Mouse (Mus musculus): Measurements from ENCODE around the gene Inppl1.

Inppl1 gene

DNA sequence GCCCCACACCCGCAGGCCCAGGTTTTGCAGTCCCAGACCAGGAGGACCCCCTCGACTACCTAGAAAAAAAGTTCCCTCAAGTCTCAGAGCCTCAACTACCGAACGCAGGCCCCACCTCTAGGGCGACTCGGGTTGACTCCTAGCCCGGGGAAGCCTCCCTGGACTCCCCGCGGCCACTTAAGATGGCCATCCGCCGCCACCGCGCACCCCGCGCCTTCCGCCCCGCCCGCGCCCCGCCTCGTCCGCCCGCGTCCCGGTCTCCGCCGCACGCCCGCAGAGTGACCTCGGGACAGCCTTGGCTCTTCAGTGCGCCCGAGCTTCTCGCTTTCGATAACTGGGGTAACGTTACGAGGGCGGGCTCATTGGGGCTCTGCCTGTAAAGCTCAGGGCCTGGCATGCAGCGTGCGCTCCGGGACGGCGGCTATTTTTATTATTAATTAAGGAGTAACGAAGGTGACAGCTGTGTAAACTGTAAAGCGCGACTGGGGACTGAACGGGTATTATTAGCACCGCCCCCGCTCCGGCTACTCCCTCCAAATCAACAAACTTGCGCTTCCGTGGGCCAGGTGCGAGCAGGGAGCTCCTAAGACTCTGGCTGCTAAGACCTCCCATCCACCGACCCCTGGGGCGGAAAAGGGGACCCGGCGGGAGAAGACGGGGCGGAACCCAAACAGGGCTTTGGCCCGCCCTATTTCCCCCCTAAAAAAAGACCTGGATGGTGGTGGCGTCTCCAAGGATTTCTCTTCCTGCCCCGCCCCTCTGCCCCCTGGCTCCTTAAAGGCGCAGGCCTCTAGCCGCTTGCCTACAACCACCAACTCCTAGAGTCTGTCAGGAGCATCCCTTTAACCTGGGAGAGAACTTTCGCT is at the start of gene Inppl1:
TSS of gene Inppl1 (minus strand) at position 624 of the 866 bp plus-strand sequence.
- in situ Hi-C loops (cut with MboI; ENCODE audit: unreplicated experiment in 2 of 2), result no loop called here

DNA sequence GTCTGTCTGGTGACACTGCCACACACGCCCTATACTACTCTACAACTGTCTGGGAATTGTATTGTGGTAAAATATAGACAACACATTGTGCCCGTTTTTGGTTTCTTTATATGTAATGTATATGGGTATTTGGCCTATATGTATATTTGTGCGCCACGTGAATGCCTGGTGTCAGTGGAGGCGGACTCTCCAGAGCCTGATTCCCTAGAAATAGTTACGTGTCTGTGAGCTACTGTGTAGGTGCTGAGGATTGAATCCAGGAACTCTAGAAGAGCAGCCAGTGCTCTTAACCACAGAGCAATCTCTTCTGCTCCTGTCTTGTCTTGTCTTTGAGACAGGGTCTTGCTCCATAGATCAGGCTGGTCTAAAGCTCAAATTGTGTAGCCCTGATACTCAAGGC is 48.2 kb upstream of the Inppl1 start:
- in situ Hi-C loops (cut with MboI; ENCODE audit: unreplicated experiment in 2 of 2), result no loop called here

DNA sequence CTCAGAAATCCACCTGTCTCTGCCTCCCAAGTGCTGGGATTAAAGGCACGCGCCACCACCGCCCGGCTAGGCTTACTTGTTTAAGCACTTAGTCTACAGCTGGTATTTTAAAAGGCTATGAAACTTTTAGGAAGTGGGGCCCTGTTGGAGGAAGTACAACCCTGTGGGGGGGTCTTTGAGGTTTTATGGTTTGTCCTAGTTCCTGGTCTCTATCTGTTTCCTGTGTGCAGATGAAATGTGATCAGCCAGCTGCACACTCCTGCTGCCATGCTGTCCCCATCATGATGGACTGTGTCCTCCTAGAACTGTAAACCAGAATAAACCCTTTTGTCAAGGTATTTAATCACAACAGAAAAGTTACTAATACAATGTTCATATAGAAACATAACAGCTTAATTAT is 46.1 kb upstream of the Inppl1 start:
- in situ Hi-C loops (cut with MboI; ENCODE audit: unreplicated experiment in 2 of 2), result no loop called here

DNA sequence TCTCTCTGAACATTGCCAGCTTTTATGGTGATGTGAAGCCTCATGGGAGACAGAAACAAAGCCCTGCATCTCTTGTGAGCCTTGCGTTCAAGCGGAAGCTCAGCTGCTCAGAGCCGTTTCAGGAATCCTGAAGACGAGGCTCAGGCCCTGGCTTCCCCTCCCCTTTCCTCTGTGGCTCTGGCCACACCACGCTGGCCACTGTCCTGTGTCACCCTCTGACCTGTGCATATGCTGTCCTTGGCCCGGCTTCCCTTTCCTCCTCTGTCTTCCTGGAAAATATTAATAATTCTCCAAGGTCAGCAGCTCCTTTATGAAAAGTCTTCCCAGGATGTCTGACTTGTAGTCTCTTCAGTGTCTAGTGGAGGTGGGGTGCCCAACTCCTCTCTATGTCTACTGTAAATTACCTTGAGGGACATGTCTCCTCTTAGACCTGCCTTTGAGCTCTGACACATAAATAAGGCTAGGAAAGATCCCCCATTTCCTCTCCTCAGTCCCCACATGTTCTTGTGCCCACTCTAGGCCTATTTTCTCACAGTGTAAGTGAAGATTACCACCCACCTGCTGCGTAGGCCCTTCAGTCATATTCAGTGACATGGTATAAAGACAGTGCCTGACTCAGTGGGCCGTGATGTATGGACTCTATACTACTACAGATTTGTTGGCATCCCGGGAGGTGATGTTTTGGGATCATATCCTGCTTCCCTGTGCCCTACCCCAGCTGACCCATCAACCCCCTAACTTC is 44.6 kb upstream of the Inppl1 start:
- in situ Hi-C loops (cut with MboI; ENCODE audit: unreplicated experiment in 2 of 2), result no loop called here

DNA sequence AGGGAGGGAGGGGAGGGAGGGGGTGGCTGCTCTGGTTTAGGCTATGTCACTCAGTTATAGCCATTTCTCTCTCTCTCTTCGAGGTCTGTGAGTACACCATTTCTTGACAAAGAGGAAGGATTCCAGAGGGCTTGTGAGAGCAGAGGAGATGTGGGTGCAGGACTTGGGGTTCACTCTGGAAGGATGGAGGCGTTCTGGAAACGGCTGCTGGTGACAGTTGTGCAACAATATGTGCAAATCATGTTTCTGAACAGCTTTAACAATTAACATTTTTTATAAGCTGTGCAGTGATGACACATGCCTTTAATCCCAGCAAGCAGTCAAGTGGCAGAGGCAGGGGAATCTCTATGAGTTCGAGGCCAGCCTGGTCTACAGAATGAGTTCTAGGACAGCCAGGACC is 42.8 kb upstream of the Inppl1 start:
- in situ Hi-C loops (cut with MboI; ENCODE audit: unreplicated experiment in 2 of 2), result no loop called here

DNA sequence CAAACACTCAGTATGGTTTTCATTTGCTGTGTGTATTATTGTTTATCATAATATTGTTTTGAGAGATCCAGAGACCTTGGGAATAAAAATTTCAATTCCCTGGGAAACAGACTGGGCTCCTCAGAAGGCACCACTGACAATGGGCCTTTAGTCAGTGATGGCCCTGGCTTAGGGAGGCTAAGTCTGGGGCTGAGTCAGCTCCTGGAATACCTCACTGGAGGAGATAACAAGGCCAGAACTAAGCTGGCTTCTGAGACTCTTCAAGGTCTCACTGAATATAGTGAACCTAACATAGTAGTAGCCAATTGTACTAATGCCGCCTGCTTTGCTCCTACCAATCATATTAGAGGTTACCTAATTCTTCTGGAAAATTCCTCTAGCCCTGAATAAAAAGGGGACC is 37.9 kb upstream of the Inppl1 start:
- in situ Hi-C loops (cut with MboI; ENCODE audit: unreplicated experiment in 2 of 2), result no loop called here

DNA sequence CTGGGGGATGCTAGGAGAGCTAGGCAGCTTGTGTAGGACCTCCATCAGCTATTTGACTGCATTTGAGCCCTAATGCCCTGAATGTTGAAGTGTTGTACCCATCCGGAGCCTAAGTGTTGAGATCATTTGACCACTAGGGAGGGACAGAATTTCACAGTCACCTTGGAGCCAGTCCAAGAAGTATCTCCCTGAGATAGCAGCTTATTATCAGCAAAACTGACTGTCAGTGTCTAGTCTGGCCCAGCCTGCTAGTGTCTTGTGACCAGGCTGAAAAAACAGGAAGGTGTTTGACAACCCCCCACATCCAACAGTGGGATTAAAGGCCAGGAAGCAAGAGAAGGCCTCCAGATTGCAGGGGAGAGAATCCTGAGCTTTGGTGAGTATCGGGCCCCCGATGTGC is 33.3 kb upstream of the Inppl1 start:
- in situ Hi-C loops (cut with MboI; ENCODE audit: unreplicated experiment in 2 of 2), result loop anchor here in 1 of 2 experiments (25.0 kb wide), 1 partner anchor 209 kb away; the partner anchor contains the start of gene Clpb

DNA sequence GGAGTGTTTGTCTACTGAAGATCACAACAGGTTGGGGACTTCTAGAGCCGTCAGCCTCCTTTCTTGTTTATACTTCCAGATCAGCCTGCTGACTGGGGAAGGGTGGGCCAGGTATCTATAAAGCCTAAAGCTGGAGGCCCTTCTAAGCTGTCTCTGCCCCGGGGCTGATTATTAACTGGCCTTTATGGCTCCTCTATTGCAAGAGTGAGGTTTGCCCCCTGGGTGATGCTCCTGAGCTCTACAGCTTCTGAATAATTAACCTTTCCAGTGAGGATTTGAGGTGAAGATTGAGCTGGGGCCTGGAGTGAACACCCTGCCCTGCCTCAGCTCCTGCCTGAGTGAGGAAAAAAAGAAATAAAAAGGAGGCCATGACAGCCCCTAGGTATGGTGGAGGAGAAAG is 32.6 kb upstream of the Inppl1 start, which contains the start of gene Folr1:
TSS of gene Folr1 (minus strand) at position 160 of the 400 bp plus-strand sequence.
- in situ Hi-C loops (cut with MboI; ENCODE audit: unreplicated experiment in 2 of 2), result loop anchor here in 1 of 2 experiments (25.0 kb wide), 1 partner anchor 208 kb away; the partner anchor contains the start of gene Clpb

DNA sequence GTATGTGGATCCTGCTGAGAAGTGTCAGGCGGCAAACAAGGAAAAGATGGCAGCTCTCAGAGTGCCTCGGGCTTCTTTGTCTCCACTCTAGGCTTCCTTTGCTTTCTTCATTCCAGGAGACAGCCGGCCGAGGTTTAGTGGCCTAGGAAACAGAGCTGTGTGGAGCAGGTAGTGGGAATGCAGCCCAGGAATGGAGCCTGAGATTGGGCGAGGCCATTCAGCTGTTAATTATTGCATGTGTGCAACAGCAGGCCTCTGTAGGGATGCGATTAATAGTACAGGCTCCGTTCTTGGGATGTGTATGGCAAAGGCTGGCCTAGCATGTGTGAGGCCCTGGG is 31.1 kb upstream of the Inppl1 start:
- in situ Hi-C loops (cut with MboI; ENCODE audit: unreplicated experiment in 2 of 2), result loop anchor here in 1 of 2 experiments (25.0 kb wide), 1 partner anchor 207 kb away; the partner anchor contains the start of gene Clpb

DNA sequence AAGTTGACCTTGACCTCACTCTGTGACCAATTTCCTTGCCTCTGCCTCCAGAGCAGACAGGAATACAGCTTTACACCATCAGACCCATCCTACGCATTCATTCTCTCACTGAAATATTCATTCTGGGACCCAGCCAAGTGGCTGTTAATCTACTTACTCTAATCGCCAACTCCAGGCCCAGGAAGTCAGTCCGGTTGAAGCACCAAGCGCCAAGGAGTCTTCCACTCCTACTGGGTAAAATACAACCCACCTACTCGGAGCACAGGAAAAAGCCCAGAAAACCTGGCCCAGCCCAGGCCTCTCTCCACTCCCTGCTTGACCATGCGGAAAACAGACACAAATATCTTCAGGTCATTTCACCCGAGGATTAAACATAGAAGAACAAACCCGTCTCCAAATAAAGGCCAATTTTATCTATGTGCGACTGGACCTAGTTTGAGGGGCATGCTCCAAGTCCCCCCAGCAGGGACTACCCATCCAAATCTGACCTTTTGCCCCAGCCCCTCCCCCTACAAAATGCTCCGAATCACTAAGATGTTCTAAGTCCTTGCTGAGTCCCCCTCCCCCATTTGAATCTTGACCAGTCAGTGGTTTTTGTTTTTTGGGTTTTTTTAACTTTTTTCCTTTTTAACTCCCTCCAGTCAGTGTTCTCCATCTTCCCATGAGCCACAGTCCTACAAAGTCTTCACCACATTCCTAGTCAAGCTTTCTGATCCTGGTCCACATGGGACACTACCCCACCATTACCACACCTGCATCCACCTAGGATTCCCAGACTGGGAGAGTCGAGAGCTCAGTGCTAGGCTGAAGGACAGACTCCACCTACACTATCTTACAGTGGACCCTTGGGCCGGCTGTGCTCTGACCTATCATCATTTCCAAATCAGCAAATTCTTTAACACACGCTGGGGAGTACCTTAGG is 30.5 kb upstream of the Inppl1 start:
- in situ Hi-C loops (cut with MboI; ENCODE audit: unreplicated experiment in 2 of 2), result loop anchor here in 1 of 2 experiments (25.0 kb wide), 1 partner anchor 206 kb away; the partner anchor contains the start of gene Clpb

DNA sequence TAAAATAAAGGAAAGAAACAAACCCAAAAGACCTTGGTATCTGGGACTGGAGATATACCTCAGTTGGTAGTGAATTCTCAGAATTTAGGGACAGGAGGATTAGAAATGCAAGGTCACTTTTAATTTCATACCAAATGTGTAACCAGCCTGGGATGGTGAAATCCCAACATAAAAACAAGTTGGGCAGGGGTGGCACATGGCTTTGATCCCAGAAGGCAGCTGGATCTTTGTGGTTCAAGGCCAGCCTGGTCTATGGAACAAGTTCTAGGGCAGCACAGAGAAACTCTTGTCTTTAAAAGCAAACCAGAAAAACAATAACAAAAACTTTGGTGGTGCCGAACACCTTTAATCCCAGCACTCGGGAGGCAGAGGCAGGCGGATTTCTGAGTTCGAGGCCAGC is 29.5 kb upstream of the Inppl1 start:
- in situ Hi-C loops (cut with MboI; ENCODE audit: unreplicated experiment in 2 of 2), result loop anchor here in 1 of 2 experiments (25.0 kb wide), 1 partner anchor 205 kb away; the partner anchor contains the start of gene Clpb

DNA sequence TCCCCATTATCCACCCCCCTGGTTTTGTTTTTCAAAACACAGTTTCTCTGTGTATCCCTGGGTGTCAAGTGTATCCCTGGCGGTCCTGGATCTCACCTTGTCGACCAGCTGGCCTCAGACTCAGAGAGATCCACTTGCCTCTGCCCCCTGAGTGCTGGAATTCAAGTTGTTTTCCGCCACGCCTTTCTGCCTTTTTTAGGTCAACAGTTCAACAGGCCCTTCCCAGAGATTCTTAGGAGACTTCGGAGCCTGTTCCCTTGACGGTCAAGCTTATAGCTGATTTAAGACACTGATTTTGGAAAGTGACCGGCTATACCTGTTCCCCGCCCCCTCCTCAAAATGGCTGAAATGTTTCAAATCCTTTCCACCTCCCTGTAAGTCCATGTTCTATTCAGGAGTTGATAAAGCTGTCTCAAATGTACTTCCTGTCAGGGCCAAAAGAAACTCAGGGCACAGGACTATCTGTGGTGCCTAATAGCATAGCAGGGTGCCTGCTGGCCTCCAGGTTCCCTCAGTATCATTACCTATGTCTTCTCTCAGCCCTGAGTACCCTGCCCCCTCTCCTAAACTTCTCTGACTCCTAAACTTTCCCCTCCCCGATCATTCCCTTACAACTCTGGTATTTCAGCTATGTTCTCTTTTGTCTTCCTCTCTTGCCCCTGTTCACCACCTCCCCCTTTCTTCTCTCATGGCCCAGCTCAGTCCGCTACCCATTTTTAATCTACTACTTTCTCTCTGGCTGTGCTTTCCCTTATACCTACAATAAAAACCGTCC is 28.6 kb upstream of the Inppl1 start:
- in situ Hi-C loops (cut with MboI; ENCODE audit: unreplicated experiment in 2 of 2), result loop anchor here in 1 of 2 experiments (25.0 kb wide), 1 partner anchor 204 kb away; the partner anchor contains the start of gene Clpb

DNA sequence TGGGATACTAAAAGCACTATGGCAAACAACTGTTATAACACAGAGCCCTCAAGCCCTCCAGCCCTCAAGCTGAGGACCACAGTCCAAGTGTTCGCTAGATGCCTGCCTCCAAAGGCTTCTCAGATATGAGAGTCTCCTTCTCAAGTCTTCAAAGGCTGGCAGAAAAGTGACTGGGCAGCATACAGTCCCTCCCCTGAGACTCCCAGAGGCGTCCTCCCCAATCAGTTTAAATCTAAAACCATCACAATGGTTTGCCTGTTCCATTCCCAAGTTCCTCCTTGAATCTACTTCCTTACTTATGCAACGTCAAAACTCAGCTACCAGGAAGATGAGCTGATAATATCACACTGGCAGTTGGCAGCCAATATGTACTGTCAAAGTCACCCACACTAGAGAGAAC is 25.4 kb upstream of the Inppl1 start, which contains the start of gene Anapc15:
TSS of gene Anapc15 (plus strand) at position 301 of the 400 bp plus-strand sequence.
- in situ Hi-C loops (cut with MboI; ENCODE audit: unreplicated experiment in 2 of 2), result loop anchor here in 1 of 2 experiments (25.0 kb wide), 1 partner anchor 201 kb away; the partner anchor contains the start of gene Clpb

DNA sequence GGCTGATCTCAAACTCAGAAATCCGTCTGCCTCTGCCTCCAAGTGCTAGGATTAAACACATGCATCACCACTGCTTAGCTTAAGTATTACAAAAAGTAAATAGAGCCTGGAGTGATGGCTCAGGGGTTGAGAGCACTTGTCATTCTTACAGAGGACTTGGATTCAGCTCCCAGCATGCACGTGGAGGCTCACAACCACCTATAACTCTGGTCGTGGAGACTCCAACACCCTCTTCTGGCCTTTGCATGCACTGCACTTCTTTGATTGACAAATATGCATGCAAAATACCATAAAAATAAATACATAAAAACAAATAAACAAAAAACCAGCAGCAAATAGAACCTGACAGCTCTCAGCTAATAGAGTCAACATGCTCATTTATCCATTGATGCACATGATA is 24.3 kb upstream of the Inppl1 start:
- in situ Hi-C loops (cut with MboI; ENCODE audit: unreplicated experiment in 2 of 2), result loop anchor here in 1 of 2 experiments (25.0 kb wide), 1 partner anchor 200 kb away; the partner anchor contains the start of gene Clpb

DNA sequence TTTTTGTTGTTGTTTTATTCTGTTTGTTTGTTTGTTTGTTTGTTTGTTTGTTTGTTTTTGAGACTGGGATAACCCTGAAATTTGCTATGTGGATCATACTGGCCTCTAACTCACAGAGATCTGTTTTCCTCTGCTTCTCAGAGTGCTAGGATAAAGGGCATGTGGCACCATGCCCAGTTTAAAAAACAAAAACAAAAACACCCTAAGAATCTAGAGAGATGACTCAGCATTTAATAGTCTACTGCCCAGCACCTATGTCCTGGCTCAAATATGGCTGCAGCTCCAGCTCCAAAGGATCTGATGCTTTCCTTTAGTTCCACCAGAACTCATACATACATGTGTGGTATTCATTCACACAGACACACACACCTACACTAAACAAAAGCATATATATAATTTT is 22.9 kb upstream of the Inppl1 start:
- in situ Hi-C loops (cut with MboI; ENCODE audit: unreplicated experiment in 2 of 2), result loop anchor here in 1 of 2 experiments (25.0 kb wide), 1 partner anchor 199 kb away; the partner anchor contains the start of gene Clpb

DNA sequence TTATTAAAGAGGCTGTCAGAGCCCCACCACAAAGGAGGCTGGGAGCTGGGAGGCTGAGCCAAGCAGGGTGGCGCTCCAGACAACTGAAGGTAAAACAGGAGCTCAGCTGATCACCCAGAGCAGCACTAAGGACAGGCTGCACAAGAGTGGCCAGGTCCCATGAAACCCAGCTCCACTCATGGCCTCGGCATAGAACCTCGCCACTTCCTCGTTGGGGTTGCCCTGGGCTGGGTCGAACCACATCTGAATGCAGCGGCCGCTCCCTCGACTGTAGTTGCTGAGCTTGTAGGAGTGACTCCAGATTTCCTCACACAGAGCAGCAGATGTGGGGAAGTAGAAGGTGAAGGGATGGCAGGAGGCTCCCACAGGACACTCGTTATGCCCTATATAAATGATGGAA is 20.3 kb upstream of the Inppl1 start:
- in situ Hi-C loops (cut with MboI; ENCODE audit: unreplicated experiment in 2 of 2), result loop anchor here in 1 of 2 experiments (25.0 kb wide), 1 partner anchor 196 kb away; the partner anchor contains the start of gene Clpb

DNA sequence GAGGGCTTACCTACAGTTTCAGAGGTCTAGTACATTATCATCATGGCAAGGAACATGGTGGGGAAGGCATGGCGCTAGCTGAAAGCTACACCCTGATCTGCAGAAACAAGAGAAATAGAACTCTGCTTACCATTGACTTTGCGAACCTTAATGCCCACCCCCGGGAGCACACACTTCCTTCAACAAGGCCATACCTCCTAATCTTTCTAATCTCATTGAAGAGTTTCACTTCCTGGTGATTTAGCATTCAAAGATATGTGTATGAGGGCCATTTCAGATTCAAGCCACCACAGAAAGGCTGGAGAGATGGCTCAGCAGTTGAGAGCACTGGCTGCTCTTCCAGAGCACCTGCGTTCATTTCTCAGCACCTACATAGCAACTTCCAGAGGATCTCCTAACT is 19.1 kb upstream of the Inppl1 start, which contains the start of gene Folr2:
TSS of gene Folr2 (minus strand) at position 101 of the 400 bp plus-strand sequence.
- in situ Hi-C loops (cut with MboI; ENCODE audit: unreplicated experiment in 2 of 2), result loop anchor here in 1 of 2 experiments (25.0 kb wide), 1 partner anchor 195 kb away; the partner anchor contains the start of gene Clpb

DNA sequence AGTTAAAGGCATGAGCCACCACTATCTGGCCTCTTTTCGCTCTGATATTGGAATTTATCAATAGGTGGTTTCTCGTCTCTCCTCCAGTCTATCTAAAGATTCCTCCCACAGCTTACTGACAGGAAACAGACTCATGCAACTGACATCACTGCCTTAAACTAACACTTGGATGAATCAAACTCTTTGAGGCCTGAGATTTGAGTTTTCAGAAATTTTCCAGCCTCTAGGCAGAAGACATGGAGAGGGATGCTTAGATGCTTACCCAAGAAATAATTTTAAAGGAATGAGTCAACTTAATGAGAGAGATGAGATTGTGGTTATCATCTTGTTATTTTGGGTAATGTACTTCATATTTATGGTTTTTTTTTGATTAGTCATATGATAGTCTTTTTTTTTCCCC is 15.8 kb upstream of the Inppl1 start:
- in situ Hi-C loops (cut with MboI; ENCODE audit: unreplicated experiment in 2 of 2), result loop anchor here (5.0 to 25.0 kb wide), 2 partner anchors 177 to 192 kb away; partner anchors contain the start of gene Clpb (in 1 of the 2)
